Mouse (Mus musculus) myocyte (in vitro differentiated cells): Measurements from ENCODE around the gene Snip1.

Experiments used
- MAX ChIP-seq: IDR thresholded peaks from one replicate; pipeline ENCODE4 v1.6.1; 2011; ENCODE audit warnings: low read depth, mild to moderate bottlenecking, control low read depth
- MYOD1 ChIP-seq, 3 experiments: IDR thresholded peaks; one replicate each; pipeline ENCODE4 v1.6.1; 2011; ENCODE audit warnings: control low read depth in 2 of 3, low read depth in 2 of 3, mild to moderate bottlenecking in 2 of 3, moderate library complexity in 1 of 3; ENCODE audit not compliant: insufficient read length in 2 of 3, control insufficient read depth in 1 of 3
- POLR2A ChIP-seq: IDR thresholded peaks from one replicate; pipeline ENCODE4 v1.6.1; 2011; ENCODE audit warnings: low read depth, mild to moderate bottlenecking, control low read depth, moderate library complexity; ENCODE audit not compliant: insufficient read length
- POLR2AphosphoS2 ChIP-seq: IDR thresholded peaks from one replicate; pipeline ENCODE4 v1.6.1; 2011; ENCODE audit warnings: low read depth, control low read depth; ENCODE audit not compliant: insufficient read length
- REST ChIP-seq: IDR thresholded peaks from one replicate; pipeline ENCODE4 v1.6.1; 2011; ENCODE audit warnings: mild to moderate bottlenecking, control low read depth, moderate library complexity; ENCODE audit not compliant: insufficient read depth, insufficient read length
- TCF12 ChIP-seq: IDR thresholded peaks from one replicate; pipeline ENCODE4 v1.6.1; 2011; ENCODE audit warnings: mild to moderate bottlenecking, control low read depth; ENCODE audit not compliant: poor library complexity, insufficient read depth, severe bottlenecking
- TCF3 ChIP-seq: IDR thresholded peaks from one replicate; pipeline ENCODE4 v1.6.1; 2011; ENCODE audit warnings: low read depth, control low read depth; ENCODE audit not compliant: insufficient read length
- USF1 ChIP-seq: IDR thresholded peaks from one replicate; pipeline ENCODE4 v1.6.1; 2011; ENCODE audit warnings: low read depth, mild to moderate bottlenecking, control low read depth, moderate library complexity

GRCm38 (mm10) chr4:125119721-125120120, 53.2 kb downstream of the Snip1 start:
- TF ChIP-seq POLR2A (no peak), USF1 (no peak), TCF3 (no peak), POLR2AphosphoS2 (no peak), MYOD1 (IDR thresholded peaks at IDR 0.05; ENCODE audit: control insufficient read depth in 1 of 3, insufficient read length in 2 of 3, low read depth in 2 of 3) (no peak), MAX (no peak), TCF12 (no peak), REST (no peak)
